Mouse (Mus musculus): ENCODE results near the gene Acsm1. TPM values are rescaled to one million over a fixed set of nuclear protein-coding genes. Genes with fewer than 3 reads are reported as not detected.
A peak's percentile ranks its signal among the peaks of the same experiment; 100 is the strongest.

Gene Acsm1
- total RNA-seq, 1 experiment from 2014 or later, result not detected

GRCm38 (mm10) chr7:119620157-119620556 lies 13.3 kb downstream of the Acsm1 start:
- no peak for ATAC-seq (replicated peaks in 1 of 2; ENCODE audit: insufficient read depth in 1 of 2, low FRiP score in 2 of 2, low TSS enrichment in 1 of 2, low read depth in 1 of 2, poor library complexity in 2 of 2, severe bottlenecking in 2 of 2)

- no peak for ATAC-seq (replicated peaks in 1 of 2; ENCODE audit: insufficient read depth in 1 of 2, low FRiP score in 2 of 2, low TSS enrichment in 1 of 2, low read depth in 1 of 2, poor library complexity in 2 of 2, severe bottlenecking in 2 of 2)
Measured at GRCm38 (mm10) chr7:119638773-119639172, 31.9 kb downstream of the Acsm1 start.

GRCm38 (mm10) chr7:119642307-119642706 lies 35.5 kb downstream of the Acsm1 start:
- no peak for ATAC-seq (replicated peaks in 1 of 2; ENCODE audit: insufficient read depth in 1 of 2, low FRiP score in 2 of 2, low TSS enrichment in 1 of 2, low read depth in 1 of 2, poor library complexity in 2 of 2, severe bottlenecking in 2 of 2)

GRCm38 (mm10) chr7:119667893-119668292 lies 61.1 kb downstream of the Acsm1 start:
- no peak for ATAC-seq (replicated peaks in 1 of 2; ENCODE audit: insufficient read depth in 1 of 2, low FRiP score in 2 of 2, low TSS enrichment in 1 of 2, low read depth in 1 of 2, poor library complexity in 2 of 2, severe bottlenecking in 2 of 2)

- ATAC-seq (replicated peaks in 1 of 2; ENCODE audit: insufficient read depth in 1 of 2, low FRiP score in 2 of 2, low TSS enrichment in 1 of 2, low read depth in 1 of 2, poor library complexity in 2 of 2, severe bottlenecking in 2 of 2), result no peak
Measured at GRCm38 (mm10) chr7:119670395-119670794, 63.6 kb downstream of the Acsm1 start.

GRCm38 (mm10) chr7:119670925-119671324 lies 64.1 kb downstream of the Acsm1 start:
- no peak for ATAC-seq (replicated peaks in 1 of 2; ENCODE audit: insufficient read depth in 1 of 2, low FRiP score in 2 of 2, low TSS enrichment in 1 of 2, low read depth in 1 of 2, poor library complexity in 2 of 2, severe bottlenecking in 2 of 2)

- ATAC-seq (replicated peaks in 1 of 2; ENCODE audit: insufficient read depth in 1 of 2, low FRiP score in 2 of 2, low TSS enrichment in 1 of 2, low read depth in 1 of 2, poor library complexity in 2 of 2, severe bottlenecking in 2 of 2), result peak; percentile 85 to 90
Measured at GRCm38 (mm10) chr7:119673465-119673864, 66.6 kb downstream of the Acsm1 start.

GRCm38 (mm10) chr7:119680107-119680506 lies 73.3 kb downstream of the Acsm1 start:
- ATAC-seq (replicated peaks in 1 of 2; ENCODE audit: insufficient read depth in 1 of 2, low FRiP score in 2 of 2, low TSS enrichment in 1 of 2, low read depth in 1 of 2, poor library complexity in 2 of 2, severe bottlenecking in 2 of 2), result no peak

- no peak for ATAC-seq (replicated peaks in 1 of 2; ENCODE audit: insufficient read depth in 1 of 2, low FRiP score in 2 of 2, low TSS enrichment in 1 of 2, low read depth in 1 of 2, poor library complexity in 2 of 2, severe bottlenecking in 2 of 2)
Measured at GRCm38 (mm10) chr7:119682699-119683098, 75.9 kb downstream of the Acsm1 start.

GRCm38 (mm10) chr7:119689726-119690125 lies 82.9 kb downstream of the Acsm1 start, which contains the start of gene Acsm4:
Gene Acsm4, plus strand, starts transcription at chr7:119690026.
- no peak for ATAC-seq (replicated peaks in 1 of 2; ENCODE audit: insufficient read depth in 1 of 2, low FRiP score in 2 of 2, low TSS enrichment in 1 of 2, low read depth in 1 of 2, poor library complexity in 2 of 2, severe bottlenecking in 2 of 2)

- ATAC-seq (replicated peaks in 1 of 2; ENCODE audit: insufficient read depth in 1 of 2, low FRiP score in 2 of 2, low TSS enrichment in 1 of 2, low read depth in 1 of 2, poor library complexity in 2 of 2, severe bottlenecking in 2 of 2), result no peak
Measured at GRCm38 (mm10) chr7:119692302-119692701, 85.5 kb downstream of the Acsm1 start.

- no peak for ATAC-seq (replicated peaks in 1 of 2; ENCODE audit: insufficient read depth in 1 of 2, low FRiP score in 2 of 2, low TSS enrichment in 1 of 2, low read depth in 1 of 2, poor library complexity in 2 of 2, severe bottlenecking in 2 of 2)
Measured at GRCm38 (mm10) chr7:119694926-119695325, 88.1 kb downstream of the Acsm1 start.

Other genes starting within 250 kb of the Acsm1 start
- not detected in 2 replicates for gene Gp2, start 147.7 kb upstream of the Acsm1 start, total RNA-seq (2017)
- not detected in 2 replicates for gene Umod, start 127.7 kb upstream of the Acsm1 start, total RNA-seq (2017)
- gene Acsm5, start 87.6 kb upstream of the Acsm1 start, total RNA-seq (2017), result not detected in 2 replicates
- gene Pdilt, start 83.5 kb upstream of the Acsm1 start, total RNA-seq (2017), result not detected in 2 replicates
- gene Acsm2, start 52.7 kb upstream of the Acsm1 start, total RNA-seq (2017), result not detected in 2 replicates
- gene Acsm4, start 83.0 kb downstream of the Acsm1 start, total RNA-seq (2017), result not detected in 2 replicates
- gene Thumpd1, start 113.8 kb downstream of the Acsm1 start, total RNA-seq (2017), result 119 and 154 TPM in 2 replicates
- gene Acsm3, start 153.9 kb downstream of the Acsm1 start, total RNA-seq (2017), result not detected in 2 replicates
- 30.9 and 35.1 TPM in 2 replicates for gene Rexo5, start 187.0 kb downstream of the Acsm1 start, total RNA-seq (2017)
- 14.0 and 14.8 TPM in 2 replicates for gene Eri2, start 187.0 kb downstream of the Acsm1 start, total RNA-seq (2017)

Data from hematopoietic stem cell, adult 5-6 weeks (primary cell).